Mouse (Mus musculus): ENCODE measurements around the gene Gclc.

The Gclc gene

GRCm38 (mm10) chr9:77753853-77754727 lies at the start of gene Gclc:
Gclc (plus strand) TSS chr9:77754535.
- peak; percentile 92 to 97 for DNase-seq

GRCm38 (mm10) chr9:77706515-77706914 lies 47.8 kb upstream of the Gclc start:
- no peak for DNase-seq

DNA sequence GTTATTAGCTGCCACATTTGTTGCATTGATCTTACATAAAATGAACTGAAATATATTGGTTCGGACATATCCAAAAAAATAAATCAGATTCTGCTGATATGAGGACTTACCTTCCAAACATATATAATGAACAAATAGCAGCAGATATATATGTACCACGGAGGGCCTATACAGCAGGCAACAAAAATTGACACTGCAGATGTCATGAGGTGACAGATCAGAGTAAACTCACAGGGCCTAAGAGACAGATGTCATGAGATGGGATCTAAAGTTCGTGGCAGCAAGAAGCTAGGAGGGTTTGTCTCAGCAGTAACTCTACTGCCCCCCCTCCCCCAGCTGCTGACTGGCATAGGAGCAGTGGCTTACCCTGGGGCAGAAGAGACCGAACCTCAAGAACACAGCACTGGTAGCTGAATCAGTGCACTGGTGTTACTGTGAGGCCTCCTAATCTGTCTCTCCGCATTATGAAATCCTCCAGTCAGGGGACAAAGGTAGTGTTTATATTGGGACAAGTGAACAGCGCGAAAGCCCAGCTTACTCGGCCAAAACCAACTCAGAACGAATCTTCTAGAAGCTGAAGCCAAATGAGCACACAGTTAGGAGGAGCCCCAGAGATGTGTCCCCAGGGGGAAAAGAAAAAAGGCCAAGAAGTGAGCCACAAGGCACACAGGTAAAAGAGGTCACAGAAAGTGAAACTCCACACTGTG lies 46.7 kb upstream of the Gclc start:
- DNase-seq = peak; percentile 20 to 21

GRCm38 (mm10) chr9:77708950-77709349 lies 45.4 kb upstream of the Gclc start:
- DNase-seq = no peak

DNA sequence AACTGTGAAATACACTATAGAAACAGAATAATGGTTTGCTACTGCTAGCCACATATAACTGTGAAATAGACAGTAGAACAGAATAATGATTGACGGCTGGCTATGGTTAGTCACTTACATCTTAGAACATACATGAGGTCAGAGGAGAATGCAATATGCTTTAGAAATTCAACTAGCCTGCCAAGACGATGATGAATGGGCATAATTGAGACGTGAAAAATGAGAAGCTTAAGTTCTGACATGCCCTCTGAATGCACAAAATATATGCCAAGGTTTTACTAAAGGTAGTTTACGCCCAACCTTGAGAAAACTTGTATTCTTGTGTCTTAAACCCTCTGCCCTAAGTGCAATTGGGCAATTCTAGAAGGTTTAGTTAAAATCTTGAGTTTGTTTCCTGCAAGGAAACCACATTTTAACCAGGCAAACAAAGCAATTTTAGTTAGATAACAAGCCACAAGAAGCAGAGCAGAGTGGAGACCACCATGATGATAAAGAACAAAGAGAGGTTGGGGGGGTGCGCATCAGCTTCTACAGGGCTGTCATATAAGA lies 43.2 kb upstream of the Gclc start:
- no peak for DNase-seq

DNA sequence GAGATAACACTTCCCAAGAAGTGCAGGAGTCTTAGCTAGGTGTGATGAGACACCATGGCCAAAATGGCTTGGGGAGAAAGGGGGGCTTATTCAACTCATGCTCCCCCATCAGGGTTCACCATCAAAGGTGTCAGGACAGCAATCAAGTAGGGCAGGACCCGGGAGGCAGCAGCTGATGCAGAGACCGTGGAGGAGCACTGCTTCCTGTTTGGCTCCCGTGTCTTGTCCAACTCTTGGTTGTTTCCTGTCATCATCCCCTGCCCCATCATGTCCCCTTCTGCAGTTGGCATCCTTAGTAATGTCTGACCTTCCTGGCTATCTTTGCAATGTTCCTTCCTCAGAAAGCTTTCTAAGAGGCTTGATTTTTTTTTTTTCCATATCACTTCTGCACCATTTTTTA lies 41.5 kb upstream of the Gclc start:
- no peak for DNase-seq

GRCm38 (mm10) chr9:77713301-77713700 lies 41.0 kb upstream of the Gclc start:
- no peak for DNase-seq

DNA sequence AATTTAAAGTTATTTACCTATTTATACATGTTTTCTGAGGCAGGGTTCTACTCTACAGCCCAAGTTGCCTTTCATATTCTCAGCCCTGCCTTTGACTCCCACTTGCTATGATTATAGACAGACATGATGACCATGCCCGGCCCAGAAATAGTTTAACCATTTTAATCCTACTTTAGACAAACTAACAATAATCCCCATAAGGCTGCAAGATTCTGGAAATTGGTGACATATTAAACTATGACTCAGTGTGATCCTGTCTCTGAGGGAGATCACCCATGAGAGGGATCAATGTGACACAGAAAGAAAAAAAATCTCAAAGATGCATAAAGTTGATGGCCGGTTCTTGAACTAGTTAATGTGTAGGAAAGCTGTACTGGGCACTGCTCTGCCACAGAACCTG lies 39.1 kb upstream of the Gclc start:
- peak in 1 of 2 experiments; percentile 7 for DNase-seq

- DNase-seq = no peak
Observed at GRCm38 (mm10) chr9:77716009-77716408, 38.3 kb upstream of the Gclc start.

DNA sequence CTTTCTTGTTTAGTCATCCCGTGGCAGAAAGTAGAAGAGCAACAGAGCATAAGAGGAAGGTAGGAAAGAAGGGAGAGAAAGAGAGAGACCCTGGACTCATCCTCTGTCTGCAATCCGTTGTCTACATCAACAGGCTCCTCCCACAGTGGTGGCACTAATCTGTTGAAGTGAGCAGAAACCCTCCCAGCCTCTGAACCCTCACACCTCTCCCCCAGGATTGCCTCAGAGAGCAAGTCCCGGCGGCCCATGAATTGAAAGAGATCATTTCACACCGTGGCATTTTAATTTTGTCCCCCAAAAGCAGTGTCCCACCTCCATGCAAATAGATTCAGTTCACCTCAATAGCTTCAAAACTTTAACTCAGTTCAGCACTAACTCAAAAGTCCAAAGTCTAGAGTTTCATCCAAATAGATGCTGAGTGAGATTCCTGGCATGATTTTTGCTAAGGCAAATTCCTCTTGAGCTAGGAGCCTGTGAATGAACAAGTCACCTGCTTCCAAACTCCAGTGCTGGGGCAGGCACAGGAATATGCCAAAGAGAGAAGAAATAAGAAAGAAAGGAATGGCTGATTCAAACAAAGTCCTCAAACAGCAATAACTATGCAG lies 36.4 kb upstream of the Gclc start:
- DNase-seq = peak; percentile 43 to 84

DNA sequence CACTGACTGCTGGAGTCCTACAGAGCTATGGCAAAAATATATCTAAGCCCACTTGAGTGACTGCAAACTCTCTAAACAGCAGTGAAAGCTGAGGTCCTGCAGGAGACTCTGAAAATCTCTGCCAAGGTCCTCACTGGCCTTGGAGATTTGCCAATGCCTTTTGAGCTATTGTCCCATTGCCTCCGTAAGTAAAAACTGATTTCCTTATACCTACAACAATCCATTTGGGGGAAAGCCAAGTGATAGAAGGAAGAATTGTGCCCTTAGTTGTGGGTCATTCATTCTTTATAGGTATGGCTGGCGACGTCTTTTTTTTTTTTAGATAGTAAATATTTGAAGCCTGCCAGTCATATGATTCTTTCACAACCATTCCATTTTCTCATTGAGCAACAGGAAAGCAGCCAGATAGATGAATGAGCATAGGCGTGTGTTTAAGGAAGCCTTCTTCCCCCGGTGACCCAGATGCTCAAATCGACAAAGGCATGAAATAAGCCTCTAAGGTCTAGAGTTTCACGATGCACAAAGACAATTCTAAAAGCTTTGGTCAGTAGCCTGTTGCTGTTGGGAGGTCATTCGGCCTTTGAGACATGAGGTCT lies 35.4 kb upstream of the Gclc start:
- peak; percentile 27 to 48 for DNase-seq

- DNase-seq = no peak
Observed at GRCm38 (mm10) chr9:77719675-77720074, 34.7 kb upstream of the Gclc start.

DNA sequence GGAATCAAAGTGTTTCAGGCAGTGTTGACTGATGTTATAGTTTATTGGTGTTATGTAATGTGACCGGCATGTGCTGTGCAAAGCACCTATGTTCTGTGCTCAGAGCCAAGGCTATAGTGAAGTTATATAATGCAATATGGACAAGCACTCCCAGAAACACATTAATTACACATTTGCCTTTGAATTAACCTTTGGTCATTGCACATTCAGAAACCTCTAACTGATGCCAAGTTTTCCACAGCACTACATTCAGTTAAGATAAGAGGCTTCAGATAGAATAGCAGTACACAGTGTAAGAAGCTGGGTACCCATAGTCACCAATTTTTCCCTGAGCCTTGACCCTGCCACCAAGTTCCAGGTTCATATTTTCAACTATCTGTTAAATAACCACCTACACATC lies 32.0 kb upstream of the Gclc start:
- DNase-seq = peak in 1 of 2 experiments; percentile 17

GRCm38 (mm10) chr9:77724216-77724615 lies 30.1 kb upstream of the Gclc start:
- DNase-seq = peak; percentile 20 to 32

- peak in 1 of 2 experiments; percentile 20 for DNase-seq
Observed at GRCm38 (mm10) chr9:77725448-77725847, 28.9 kb upstream of the Gclc start.

GRCm38 (mm10) chr9:77726018-77726684 lies 28.2 kb upstream of the Gclc start:
- DNase-seq = no peak

DNA sequence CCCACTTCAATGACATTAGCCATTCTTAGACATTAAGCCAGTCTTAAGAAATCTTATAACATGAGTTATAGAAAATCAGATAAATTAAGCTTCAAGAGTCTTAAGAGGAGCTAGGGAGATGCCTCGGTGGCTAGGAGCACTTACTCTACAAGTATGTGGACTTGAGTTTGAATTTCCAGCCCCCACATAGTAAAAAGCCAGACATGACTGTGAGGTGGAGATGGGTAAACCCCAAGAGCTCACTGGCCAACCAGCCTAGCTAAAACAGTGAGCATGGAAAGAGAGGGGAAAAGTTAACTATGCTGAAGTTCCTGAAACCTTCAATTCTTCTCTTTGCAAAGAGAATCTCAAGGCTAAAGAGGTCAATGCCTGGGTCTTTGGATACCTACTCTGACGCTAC lies 27.3 kb upstream of the Gclc start:
- DNase-seq = no peak

DNA sequence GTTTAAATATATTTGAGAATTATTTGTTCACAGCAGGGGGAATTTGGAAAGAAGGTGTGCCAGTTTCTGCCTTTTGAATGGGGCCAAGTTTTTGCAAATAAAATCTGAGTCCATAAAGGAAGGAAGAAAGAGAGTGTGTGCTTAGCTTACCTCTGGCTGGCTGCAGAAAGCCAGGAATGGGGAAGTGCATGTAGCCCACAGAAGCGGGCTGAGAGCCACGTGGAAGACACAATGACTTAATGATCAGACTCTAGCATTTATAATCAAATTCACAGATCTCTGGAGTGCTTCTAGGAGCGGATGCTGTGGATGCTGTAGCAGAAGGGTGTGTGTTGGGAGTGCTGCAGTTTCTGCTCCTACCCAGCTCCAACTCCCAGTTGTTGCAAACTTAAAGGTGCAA lies 22.3 kb upstream of the Gclc start:
- no peak for DNase-seq

GRCm38 (mm10) chr9:77737298-77738041 lies 16.9 kb upstream of the Gclc start:
- no peak for DNase-seq

- no peak for DNase-seq
Observed at GRCm38 (mm10) chr9:77741452-77741851, 12.9 kb upstream of the Gclc start.

GRCm38 (mm10) chr9:77744798-77745197 lies 9.5 kb upstream of the Gclc start:
- DNase-seq = peak in 1 of 2 experiments; percentile 49

- no peak for DNase-seq
Observed at GRCm38 (mm10) chr9:77746315-77746714, 8.0 kb upstream of the Gclc start.

All from kidney, postnatal 36 days (tissue).